Mouse (Mus musculus) granulocyte monocyte progenitor cell, adult 5-6 weeks (primary cell): ENCODE data around the gene Rpl36. TPM values are rescaled to one million over a fixed set of nuclear protein-coding genes. Genes with fewer than 3 reads are reported as not detected.
"Not testable (repeated sequence)": the region's sequence is repeated elsewhere in the genome, so short reads cannot be mapped to it uniquely, and the experiment has no call there.

Source experiments
- ATAC-seq: replicated peaks from 2 replicates; pipeline ENCODE4 v1.8.0; 2016; ENCODE audit warnings: mild to moderate bottlenecking, moderate TSS enrichment, inconsistent platforms; ENCODE audit not compliant: poor library complexity, severe bottlenecking
- total RNA-seq, 2 experiments: library from RNA; stranded (forward) in 1 of 2; stranded (reverse) in 1 of 2; fragments of 200-712, 200-1000 nt in 1 of 2; fragments of >200 nt in 1 of 2; fragmentation: Nextera tagmentation in 1 of 2; gene quantifications; 2 replicates each; pipeline ENCODE4 v1.2.3; 2014 to 2017

Rpl36 gene
- total RNA-seq, 2 experiments from 2014 or later = 1,578 to 2,523 TPM

- ATAC-seq = no peak
These were observed 5.6 kb upstream of the Rpl36 start for GRCm38 (mm10) chr17:56607521-56608062.

- no peak for ATAC-seq
These were observed 4.5 kb upstream of the Rpl36 start for GRCm38 (mm10) chr17:56608699-56609098.

GRCm38 (mm10) chr17:56609452-56610171 lies 3.6 kb upstream of the Rpl36 start, which contains the start of gene 2410015M20Rik:
Gene 2410015M20Rik, minus strand, starts transcription at chr17:56609771.
- ATAC-seq = peak; percentile 62

- no peak for ATAC-seq
These were observed 1.9 kb upstream of the Rpl36 start for GRCm38 (mm10) chr17:56611323-56611722.

- ATAC-seq = peak; percentile 24
These were observed 1.2 kb upstream of the Rpl36 start for GRCm38 (mm10) chr17:56611861-56612564.

GRCm38 (mm10) chr17:56612565-56612939 lies 664 bp upstream of the Rpl36 start:
- not testable (repeated sequence) for ATAC-seq

- not testable (repeated sequence) for ATAC-seq
These were observed 677 bp downstream of the Rpl36 start for GRCm38 (mm10) chr17:56613893-56614292.

- ATAC-seq = no peak
These were observed 1.3 kb downstream of the Rpl36 start for GRCm38 (mm10) chr17:56614391-56615135.

GRCm38 (mm10) chr17:56615136-56615784 lies 2.0 kb downstream of the Rpl36 start:
- ATAC-seq = no peak

- no peak for ATAC-seq
These were observed 2.6 kb downstream of the Rpl36 start for GRCm38 (mm10) chr17:56615792-56616191.

GRCm38 (mm10) chr17:56616725-56617124 lies 3.5 kb downstream of the Rpl36 start:
- ATAC-seq = no peak

- no peak for ATAC-seq
These were observed 4.4 kb downstream of the Rpl36 start for GRCm38 (mm10) chr17:56617628-56618027.

- ATAC-seq = no peak
These were observed 12.3 kb downstream of the Rpl36 start for GRCm38 (mm10) chr17:56625495-56625894.

- ATAC-seq = peak; percentile 38
These were observed 13.0 kb downstream of the Rpl36 start for GRCm38 (mm10) chr17:56626260-56626659.

GRCm38 (mm10) chr17:56626754-56627470 lies 13.7 kb downstream of the Rpl36 start, which contains the start of gene Lonp1:
Gene Lonp1, minus strand, starts transcription at chr17:56626887.
- ATAC-seq = peak; percentile 81

GRCm38 (mm10) chr17:56627530-56628277 lies 14.5 kb downstream of the Rpl36 start, which contains the start of gene Catsperd:
Gene Catsperd, plus strand, starts transcription at chr17:56628143.
- ATAC-seq = no peak

GRCm38 (mm10) chr17:56629800-56630781 lies 16.9 kb downstream of the Rpl36 start:
- ATAC-seq = not testable (repeated sequence)
